Mouse (Mus musculus) neutrophil, adult 59 days (primary cell): ENCODE measurements around the gene Hbb-bs. TPM values are rescaled to one million over a fixed set of nuclear protein-coding genes. Genes with fewer than 3 reads are reported as not detected.

ENCODE experiments used
- total RNA-seq, 2 experiments: library from RNA; stranded (reverse); gene quantifications; 1 replicate in 1 of 2; 2 replicates in 1 of 2; pipeline ENCODE4 v1.2.4; 2023

The Hbb-bs gene
- total RNA-seq: 1,000 to 10,000 TPM in 1 of 2 experiments, 100 to 1,000 TPM in 1; 881 to 1,070 TPM

DNA sequence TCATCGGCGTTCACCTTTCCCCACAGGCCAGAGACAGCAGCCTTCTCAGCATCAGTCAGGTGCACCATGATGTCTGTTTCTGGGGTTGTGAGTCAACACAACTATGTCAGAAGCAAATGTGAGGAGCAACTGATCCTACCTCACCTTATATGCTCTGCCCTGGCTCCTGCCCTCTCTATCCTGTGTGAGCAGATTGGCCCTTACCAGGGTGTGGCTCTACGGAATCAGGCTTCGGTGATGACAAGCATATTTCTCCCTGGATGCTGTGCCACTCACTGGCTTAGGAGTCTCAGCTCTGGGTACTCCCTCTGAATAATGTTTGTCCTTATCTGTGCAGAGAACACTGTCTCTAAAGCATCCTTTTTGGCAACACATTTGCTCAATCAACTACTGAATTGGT lies at the start of gene Hbb-bs:
Gene Hbb-bs, minus strand, starts transcription at position 289 of the 400 bp plus-strand sequence.

DNA sequence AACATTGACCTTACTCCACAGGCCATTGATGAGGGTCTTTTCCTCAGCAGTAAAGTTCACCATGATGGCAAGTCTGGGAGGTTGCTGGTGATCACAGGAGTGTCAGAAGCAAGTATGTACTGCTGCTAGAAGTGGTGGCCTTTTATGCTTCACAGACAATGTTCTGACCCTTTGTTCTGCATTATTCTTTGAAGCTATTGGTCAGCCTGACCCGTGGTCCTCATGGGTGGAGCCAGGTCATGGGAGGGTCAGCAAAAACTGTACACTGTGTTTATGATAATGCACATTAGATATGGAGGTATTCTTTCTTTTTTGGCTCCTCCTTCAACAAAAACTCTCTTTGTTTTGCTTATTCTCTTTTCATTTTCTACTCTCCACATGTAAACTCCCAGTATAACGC lies 25.2 kb upstream of the Hbb-bs start, which contains the start of gene Hbb-y:
Gene Hbb-y, minus strand, starts transcription at position 127 of the 400 bp plus-strand sequence.

DNA sequence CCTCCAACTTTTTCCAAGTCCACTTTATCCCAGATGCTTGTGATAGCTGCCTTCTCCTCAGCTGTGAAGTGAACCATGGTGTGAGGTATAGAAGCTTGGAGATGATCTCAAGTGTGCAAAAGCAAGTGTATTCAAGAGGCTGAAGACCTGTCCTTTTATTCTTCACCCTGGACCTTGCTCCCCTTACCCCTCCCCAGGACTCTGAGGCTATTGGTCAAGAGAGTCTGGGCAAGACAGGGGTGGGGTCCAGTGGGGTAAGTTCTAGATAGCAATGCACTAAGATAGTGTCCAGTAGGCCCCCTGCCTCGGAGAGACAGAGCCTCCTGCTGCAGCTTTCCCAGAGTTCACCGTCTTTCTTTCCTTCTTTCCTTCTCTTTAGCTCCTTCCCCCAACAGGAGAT lies 15.1 kb upstream of the Hbb-bs start, which contains the start of gene Hbb-bh1:
Gene Hbb-bh1, minus strand, starts transcription at position 131 of the 400 bp plus-strand sequence.

DNA sequence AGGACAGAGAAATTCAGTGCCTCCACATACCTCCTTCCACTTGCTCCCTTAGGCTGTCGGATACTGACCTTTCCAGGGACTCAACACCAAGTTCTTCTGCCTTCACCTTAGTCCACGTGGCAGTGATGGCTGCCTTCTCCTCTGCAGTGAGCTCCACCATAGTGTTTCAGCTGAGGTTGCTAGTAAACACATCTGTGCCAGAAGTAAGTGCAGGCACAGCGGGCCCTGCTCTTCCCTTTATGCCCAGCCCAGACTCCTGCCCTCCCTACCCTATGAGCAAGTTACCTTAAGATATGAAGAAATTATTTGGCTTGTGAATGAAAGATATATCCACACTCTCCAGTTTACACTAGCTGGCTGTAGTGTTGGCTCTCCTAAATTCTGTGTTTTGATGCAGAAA lies 12.4 kb upstream of the Hbb-bs start, which contains the start of gene Hbb-bh2:
Gene Hbb-bh2, minus strand, starts transcription at position 253 of the 400 bp plus-strand sequence.

DNA sequence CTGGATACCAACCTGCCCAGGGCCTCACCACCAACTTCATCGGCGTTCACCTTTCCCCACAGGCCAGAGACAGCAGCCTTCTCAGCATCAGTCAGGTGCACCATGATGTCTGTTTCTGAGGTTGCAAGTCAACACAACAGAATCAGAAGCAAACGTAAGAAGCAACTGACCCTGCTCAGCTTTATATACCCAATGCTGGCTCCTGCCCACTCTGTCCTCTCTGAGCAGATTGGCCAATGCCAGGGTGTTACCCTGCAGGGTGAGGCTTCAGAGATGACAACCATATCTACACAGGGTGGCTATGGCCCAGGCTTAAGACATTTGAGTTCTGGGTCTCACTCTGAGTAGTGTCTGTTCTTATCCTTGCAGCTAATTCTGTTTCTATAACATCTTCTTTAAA lies 14.1 kb downstream of the Hbb-bs start, which contains the start of gene Hbb-bt:
Gene Hbb-bt, minus strand, starts transcription at position 231 of the 400 bp plus-strand sequence.

DNA sequence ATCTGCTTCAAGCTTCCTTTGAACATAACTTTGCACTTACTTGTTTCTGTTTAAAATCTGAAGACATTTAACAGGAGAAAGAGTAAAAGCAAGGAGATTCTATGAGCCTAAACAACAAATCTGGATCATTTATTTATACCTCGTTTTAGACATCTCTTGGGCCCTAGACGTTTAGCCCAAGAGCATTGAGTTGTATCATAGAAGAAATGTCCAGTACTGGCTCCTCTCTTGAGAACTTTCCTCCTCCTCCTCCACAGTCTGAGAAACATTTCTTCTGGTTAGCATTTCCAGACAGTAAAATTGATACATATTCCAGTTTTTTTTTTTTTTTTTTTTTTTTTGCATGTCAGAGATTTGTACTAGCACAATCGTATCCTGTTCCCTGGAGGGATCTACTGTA lies 36.2 kb downstream of the Hbb-bs start, which contains the start of gene Olfr67:
Gene Olfr67, minus strand, starts transcription at position 101 of the 400 bp plus-strand sequence.

DNA sequence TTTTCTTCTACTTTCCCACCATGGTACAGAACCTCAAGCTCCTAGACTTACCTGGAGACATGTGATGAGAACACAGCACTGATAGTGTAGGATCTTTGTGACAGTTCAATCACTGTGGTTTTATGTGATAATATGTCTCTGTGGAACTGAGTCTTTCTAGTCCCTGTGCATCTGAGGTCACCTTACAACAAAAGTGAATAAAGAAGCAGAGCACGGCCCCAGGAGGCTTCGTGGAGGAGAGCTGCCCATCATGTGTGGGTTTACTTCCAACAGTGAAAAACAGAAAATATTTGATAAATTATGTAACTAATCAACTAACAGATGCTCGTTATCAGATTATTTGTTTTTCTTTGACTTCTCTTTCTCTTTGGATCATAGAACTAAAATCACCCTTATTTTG lies 48.3 kb downstream of the Hbb-bs start, which contains the start of gene Olfr68:
Gene Olfr68, minus strand, starts transcription at position 101 of the 400 bp plus-strand sequence.

Other genes starting within 250 kb of the Hbb-bs start
- not detected for gene Olfr618, start 238.0 kb downstream of the Hbb-bs start, total RNA-seq
- not detected for gene Olfr619, start 227.5 kb downstream of the Hbb-bs start, total RNA-seq
- gene Olfr620, start 215.6 kb downstream of the Hbb-bs start, total RNA-seq: not detected
- not detected for gene Olfr622, start 185.4 kb downstream of the Hbb-bs start, total RNA-seq
- not detected for gene Olfr623, start 164.4 kb downstream of the Hbb-bs start, total RNA-seq
- under 1 TPM in 1 of 2 experiments, not detected in 1; 0.07 TPM for gene Olfr624, start 156.9 kb downstream of the Hbb-bs start, total RNA-seq
- not detected for gene Olfr625-ps1, start 145.4 kb downstream of the Hbb-bs start, total RNA-seq
- not detected for gene Olfr243, start 113.4 kb downstream of the Hbb-bs start, total RNA-seq
- gene Olfr628, start 97.7 kb downstream of the Hbb-bs start, total RNA-seq: not detected
- gene Olfr629, start 83.2 kb downstream of the Hbb-bs start, total RNA-seq: not detected
- gene Olfr630, start 70.8 kb downstream of the Hbb-bs start, total RNA-seq: not detected
- not detected for gene Olfr69, start 56.5 kb downstream of the Hbb-bs start, total RNA-seq
- gene Olfr68, start 48.4 kb downstream of the Hbb-bs start, total RNA-seq: not detected
- not detected for gene Olfr67, start 36.3 kb downstream of the Hbb-bs start, total RNA-seq
- 100 to 1,000 TPM; 136 to 209 TPM for gene Hbb-bt, start 14.1 kb downstream of the Hbb-bs start, total RNA-seq
- gene Hbb-bh2, start 12.4 kb upstream of the Hbb-bs start, total RNA-seq: not detected
- gene Hbb-bh1, start 15.1 kb upstream of the Hbb-bs start, total RNA-seq: not detected
- not detected for gene Hbb-y, start 25.1 kb upstream of the Hbb-bs start, total RNA-seq
- gene Olfr66, start 58.2 kb upstream of the Hbb-bs start, total RNA-seq: not detected
- not detected for gene Olfr64, start 66.4 kb upstream of the Hbb-bs start, total RNA-seq
- gene Olfr65, start 75.4 kb upstream of the Hbb-bs start, total RNA-seq: not detected
- gene Olfr631, start 100.7 kb upstream of the Hbb-bs start, total RNA-seq: not detected
- not detected for gene Olfr632, start 106.3 kb upstream of the Hbb-bs start, total RNA-seq
- not detected for gene Olfr633, start 116.3 kb upstream of the Hbb-bs start, total RNA-seq
- gene Olfr635, start 143.1 kb upstream of the Hbb-bs start, total RNA-seq: not detected
- gene Olfr638, start 170.7 kb upstream of the Hbb-bs start, total RNA-seq: not detected
- under 1 TPM in 1 of 2 experiments, not detected in 1; 0.13 TPM for gene Olfr639, start 189.2 kb upstream of the Hbb-bs start, total RNA-seq
- not detected for gene Olfr640, start 197.5 kb upstream of the Hbb-bs start, total RNA-seq
- gene Olfr641, start 207.3 kb upstream of the Hbb-bs start, total RNA-seq: not detected
- not detected for gene Olfr642, start 224.6 kb upstream of the Hbb-bs start, total RNA-seq
- not detected for gene 4930516K23Rik, start 233.3 kb upstream of the Hbb-bs start, total RNA-seq
- not detected for gene Olfr644, start 243.8 kb upstream of the Hbb-bs start, total RNA-seq